Mouse (Mus musculus) lung, embryonic 14.5 days (tissue): ENCODE results near the gene Zfp786. TPM values are rescaled to one million over a fixed set of nuclear protein-coding genes. Genes with fewer than 3 reads are reported as not detected.

Experiments
- ATAC-seq: fragments of 200-750 bp; cut with Nextera tagmentation; 2 replicates; pipeline ENCODE4 v1.8.0; 2017; ENCODE audit warnings: mild to moderate bottlenecking, moderate TSS enrichment, moderate library complexity; ENCODE audit not compliant: insufficient read depth
- DNase-seq: peaks from one replicate; pipeline ENCODE4 v3.0.0-alpha.2; 2015
- H3K27ac ChIP-seq: fragments of 300-500 bp; sonication (generic); 2 replicates; pipeline ENCODE4 v1.5.1; 2014; ENCODE audit warnings: low read depth, mild to moderate bottlenecking, moderate library complexity
- H3K27me3 ChIP-seq: fragments of 300-500 bp; sonication (generic); 2 replicates; pipeline ENCODE4 v1.6.1; 2014; ENCODE audit warnings: low read length, control low read depth; ENCODE audit not compliant: insufficient read depth
- H3K36me3 ChIP-seq: fragments of 300-500 bp; sonication (generic); 2 replicates; pipeline ENCODE4 v1.6.1; 2014; ENCODE audit warnings: control low read depth; ENCODE audit not compliant: insufficient read depth
- H3K4me1 ChIP-seq: fragments of 300-500 bp; sonication (generic); 2 replicates; pipeline ENCODE4 v1.6.1; 2014; ENCODE audit warnings: antibody characterized with exemption, control low read depth; ENCODE audit not compliant: insufficient read depth
- H3K4me2 ChIP-seq: fragments of 300-500 bp; sonication (generic); 2 replicates; pipeline ENCODE4 v1.6.1; 2014; ENCODE audit warnings: mild to moderate bottlenecking
- H3K4me3 ChIP-seq: fragments of 300-500 bp; sonication (generic); 2 replicates; pipeline ENCODE4 v1.5.1; 2014; ENCODE audit warnings: low read depth, low read length
- H3K9ac ChIP-seq: fragments of 300-500 bp; sonication (generic); 2 replicates; pipeline ENCODE4 v1.6.1; 2014
- H3K9me3 ChIP-seq: fragments of 300-500 bp; sonication (generic); 2 replicates; pipeline ENCODE4 v1.6.1; 2016; ENCODE audit warnings: low read depth, low read length, control low read depth
- CTCF ChIP-seq: IDR thresholded peaks from 2 replicates; pipeline ENCODE4 v1.5.1; 2016; ENCODE audit warnings: antibody characterized with exemption, low read depth
- WGBS: fragments of 180-500 bp; shearing (Covaris S2); extraction: QIAGEN DNeasy Blood & Tissue Kit; methylation state at CpG from one replicate; pipeline ENCODE4 v1.1.7; 2014; 5-methylcytosine and 5-hydroxymethylcytosine counted together
- polyA plus RNA-seq: library from polyadenylated mRNA; unstranded; fragments of >200 nt; fragmentation: Nextera tagmentation; extraction: Ambion mirVana; gene quantifications from 2 replicates; pipeline ENCODE4 v1.2.1, GENCODE M21; 2014

The Zfp786 gene
- polyA plus RNA-seq, 1 experiment from 2014 or later: 4.3 TPM

DNA sequence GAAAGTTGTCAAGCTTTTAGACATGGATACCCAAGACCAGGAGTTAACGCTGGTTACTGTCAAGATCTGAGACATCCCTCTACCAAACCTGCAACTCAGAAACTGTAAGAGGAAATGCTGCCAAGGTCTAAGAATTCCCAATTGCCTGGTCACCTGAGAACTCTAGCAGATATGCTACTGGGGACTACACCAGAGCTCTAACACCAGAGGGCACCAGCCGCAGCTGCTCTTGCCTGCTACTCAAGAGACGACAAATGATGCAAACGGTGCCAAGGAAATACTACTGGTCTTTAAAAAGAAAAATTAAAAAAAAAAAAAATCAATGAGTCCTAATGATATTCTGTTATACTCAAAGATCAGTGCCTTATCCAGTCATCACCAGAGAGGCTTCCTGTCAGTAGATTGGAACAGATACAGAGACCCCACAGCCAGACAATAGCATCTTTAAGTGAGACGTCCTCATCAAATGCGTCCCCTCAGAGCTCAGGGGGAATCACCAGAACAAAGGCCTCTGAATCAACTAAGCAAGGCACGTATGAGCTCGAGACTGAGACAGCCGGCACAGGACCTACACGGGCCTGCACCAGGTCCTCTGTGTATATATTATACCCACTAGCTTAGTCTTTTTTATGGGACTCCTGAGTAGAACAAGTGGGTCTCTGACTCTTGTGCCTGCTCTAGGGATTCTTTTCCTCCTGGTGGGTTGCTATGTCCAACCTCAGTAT is 36.4 kb downstream of the Zfp786 start:
- peak; percentile 30; the same call in 1 of the 2 replicates for TF ChIP-seq CTCF
- Histone ChIP-seq H3K4me2 (no peak overlapping the region), H3K4me3 (no peak overlapping the region), H3K9me3 (no peaks in the 10 kb centered on the region), H3K9ac (no peak overlapping the region), H3K36me3 (peaks cover 48% of the 10 kb centered on the region), H3K27ac (no peak overlapping the region), H3K4me1 (peaks cover under 1% of the 10 kb centered on the region; the same call in 1 of the 2 replicates), H3K27me3 (no peaks in the 10 kb centered on the region)
- ATAC-seq (no peak), DNase-seq (peak; percentile 53)
- WGBS: 64% methylated on average over 10 of the region's 10 CpGs

DNA sequence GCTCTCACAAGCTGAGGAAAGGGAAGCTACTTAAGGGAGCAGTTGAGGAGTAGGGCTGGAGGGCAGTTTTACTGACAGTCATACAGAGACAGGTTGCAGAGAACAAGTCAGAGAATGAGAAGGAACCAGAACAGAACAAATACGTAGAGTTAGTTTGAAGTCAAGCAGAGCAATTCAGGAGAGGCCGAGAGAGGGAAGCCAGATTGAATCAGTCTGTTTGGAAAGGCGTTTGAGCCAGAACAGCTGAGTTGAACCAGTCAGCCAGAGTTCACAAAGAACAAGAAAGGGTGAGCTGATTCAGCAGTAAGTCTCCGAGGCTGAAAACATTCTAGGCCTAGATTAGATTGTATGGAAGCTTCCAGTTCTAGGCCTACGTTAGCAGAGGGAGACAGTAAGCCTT is 37.4 kb downstream of the Zfp786 start:
- H3K4me2 ChIP-seq: no peak overlapping the region
- H3K4me3 ChIP-seq: no peak overlapping the region
- H3K27ac ChIP-seq: no peak overlapping the region; the same call in 1 of the 2 replicates
- DNase-seq: no peak
- 60% methylated on average over 5 of the region's 5 CpGs for WGBS
- no peak overlapping the region for H3K9ac ChIP-seq
- no peak for ATAC-seq
- H3K27me3 ChIP-seq: no peaks in the 10 kb centered on the region
- H3K9me3 ChIP-seq: no peaks in the 10 kb centered on the region
- TF ChIP-seq CTCF: no peak
- peaks cover 4% of the 10 kb centered on the region; the same call in 1 of the 2 replicates for H3K4me1 ChIP-seq
- H3K36me3 ChIP-seq: peaks cover 38% of the 10 kb centered on the region

DNA sequence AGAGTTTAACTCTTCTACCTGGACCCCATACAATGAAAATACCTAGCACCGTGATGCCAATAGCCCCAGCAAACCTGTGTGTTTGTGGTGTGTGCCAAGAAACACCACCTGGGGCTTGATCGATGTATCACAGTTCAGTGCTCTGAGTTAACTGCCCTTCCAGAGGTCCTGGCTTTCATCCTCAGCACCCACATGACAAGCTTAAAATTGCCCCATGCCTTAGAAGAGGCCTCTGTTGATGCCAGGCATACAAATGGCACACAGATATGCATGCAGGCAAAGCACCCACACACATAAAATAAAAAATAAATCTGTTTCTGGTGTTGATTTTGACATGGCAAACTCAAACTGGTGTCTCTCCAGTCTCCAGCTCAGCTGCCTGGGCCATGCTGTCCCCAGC is 38.1 kb downstream of the Zfp786 start:
- ATAC-seq: no peak

DNA sequence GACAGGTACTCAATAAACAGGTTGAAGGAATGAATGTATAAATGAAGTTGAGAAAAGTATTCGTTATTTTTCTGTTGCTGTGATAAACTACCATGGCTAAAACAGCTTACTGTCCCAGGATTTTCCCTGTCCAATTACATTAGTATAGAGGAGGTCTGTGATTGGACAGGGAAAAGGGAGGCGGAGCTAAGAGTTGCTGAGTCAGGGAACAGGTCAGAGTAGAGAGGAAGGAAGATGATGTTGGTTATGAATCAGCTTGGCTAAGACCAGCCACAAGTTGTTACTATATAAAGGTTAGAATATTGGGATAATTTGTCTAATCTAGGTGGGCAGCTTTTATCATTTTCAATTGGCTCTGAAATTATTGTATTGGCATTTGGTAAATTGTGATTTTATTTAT is 39.9 kb downstream of the Zfp786 start:
- 33% methylated on average over 2 of the region's 2 CpGs for WGBS
- ATAC-seq: no peak
- Histone ChIP-seq H3K4me2 (no peak overlapping the region), H3K36me3 (peaks cover 14% of the 10 kb centered on the region), H3K4me3 (no peak overlapping the region), H3K4me1 (peaks cover 4% of the 10 kb centered on the region; the same call in 1 of the 2 replicates), H3K27me3 (no peaks in the 10 kb centered on the region), H3K9me3 (no peaks in the 10 kb centered on the region), H3K27ac (no peak overlapping the region), H3K9ac (no peak overlapping the region)
- TF ChIP-seq CTCF: no peak
- DNase-seq: no peak

More for the DNA sequence above, 38.1 kb downstream of the Zfp786 start:
- Histone ChIP-seq H3K4me3 (no peak overlapping the region), H3K36me3 (peaks cover 30% of the 10 kb centered on the region), H3K9me3 (no peaks in the 10 kb centered on the region), H3K27ac (no peak overlapping the region), H3K9ac (no peak overlapping the region), H3K27me3 (no peaks in the 10 kb centered on the region), H3K4me1 (peaks cover 4% of the 10 kb centered on the region; the same call in 1 of the 2 replicates), H3K4me2 (no peak overlapping the region)
- no peak for DNase-seq
- TF ChIP-seq CTCF: no peak
- WGBS: 85% methylated on average over 2 of the region's 2 CpGs

DNA sequence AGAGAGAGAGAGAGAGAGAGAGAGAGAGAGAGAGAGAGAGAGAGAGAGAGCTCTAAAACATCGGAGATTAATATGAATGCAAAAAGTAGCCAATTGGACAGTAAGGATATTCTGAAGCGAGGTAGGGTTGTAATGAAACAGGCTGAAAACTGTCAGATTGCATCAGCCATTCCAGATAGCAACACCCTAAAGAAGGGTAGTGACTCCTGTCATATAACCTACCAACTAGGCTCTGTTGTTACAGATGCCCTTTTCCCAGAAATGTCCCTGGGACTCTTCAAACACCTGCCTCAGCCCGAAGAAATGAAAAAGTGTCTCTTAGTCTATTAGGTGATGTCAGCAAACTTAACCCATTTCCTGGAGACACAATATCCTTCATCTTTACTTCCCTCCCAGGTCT is 41.8 kb downstream of the Zfp786 start:
- Histone ChIP-seq H3K27me3 (no peaks in the 10 kb centered on the region), H3K36me3 (no peaks in the 10 kb centered on the region), H3K9me3 (no peaks in the 10 kb centered on the region), H3K4me2 (peak overlapping the region; percentile 62), H3K9ac (peak overlapping the region; percentile 75), H3K4me1 (peaks cover 4% of the 10 kb centered on the region; the same call in 1 of the 2 replicates), H3K4me3 (peak overlapping the region; percentile 46), H3K27ac (peak overlapping the region; percentile 97)
- no peak for TF ChIP-seq CTCF
- DNase-seq (peak; percentile 39), ATAC-seq (0 out of 2 replicates have a peak, but pooled peaks have one; percentile 6)
- WGBS: 12% methylated on average over 3 of the region's 3 CpGs

DNA sequence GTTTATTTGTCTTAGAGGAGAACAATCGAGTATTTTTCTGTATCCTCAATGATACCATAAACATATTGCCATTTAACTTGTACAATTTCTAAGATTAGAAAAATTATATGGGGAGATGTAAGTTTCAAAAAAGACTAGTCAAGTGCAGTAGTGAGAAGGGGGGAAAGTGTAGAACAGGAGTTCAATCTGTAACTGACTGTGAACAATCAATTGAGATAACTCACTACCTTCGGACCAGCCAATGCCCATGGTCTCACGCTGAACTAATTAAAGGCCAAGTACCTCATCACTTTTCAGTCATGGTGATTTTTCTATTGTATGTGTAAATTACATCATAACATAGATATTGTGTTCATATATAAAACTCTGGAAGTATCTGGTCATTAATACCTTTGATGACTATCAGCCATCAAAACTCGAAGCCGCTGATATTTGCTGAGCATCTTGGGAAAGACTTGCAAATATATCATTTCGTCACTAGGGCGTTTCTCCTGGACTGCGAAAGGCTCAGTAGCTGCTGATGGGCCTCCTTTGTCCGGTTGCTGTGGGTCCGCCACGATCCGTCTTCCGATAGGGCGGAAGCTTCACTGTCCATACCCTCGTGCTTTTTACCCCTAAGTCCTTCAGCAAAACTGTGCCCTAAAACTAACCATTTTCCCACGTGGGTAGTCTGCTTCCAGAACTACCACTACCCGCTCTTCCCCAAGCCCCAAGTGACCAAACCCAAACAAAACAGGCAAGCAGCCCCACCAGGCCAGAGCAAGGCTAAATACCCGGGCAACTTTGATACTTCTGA is 42.5 kb downstream of the Zfp786 start:
- peak overlapping the region; percentile 75 for H3K9ac ChIP-seq
- H3K4me2 ChIP-seq: peak overlapping the region; percentile 62
- DNase-seq (peak; percentile 94), ATAC-seq (peak; percentile 95)
- H3K4me3 ChIP-seq: peak overlapping the region; percentile 46
- no peaks in the 10 kb centered on the region for H3K36me3 ChIP-seq
- no peaks in the 10 kb centered on the region for H3K27me3 ChIP-seq
- H3K4me1 ChIP-seq: peaks cover 4% of the 10 kb centered on the region; the same call in 1 of the 2 replicates
- H3K27ac ChIP-seq: peak overlapping the region; percentile 97
- under 1% methylated on average over 18 of the region's 18 CpGs for WGBS
- no peak; the same call in 1 of the 2 replicates for TF ChIP-seq CTCF
- no peaks in the 10 kb centered on the region for H3K9me3 ChIP-seq
